Mouse (Mus musculus) cortical plate, adult 2 months (tissue): ENCODE results near the gene Wdr77. TPM values are rescaled to one million over a fixed set of nuclear protein-coding genes. Genes with fewer than 3 reads are reported as not detected.
"Not testable (repeated sequence)": the region's sequence is repeated elsewhere in the genome, so short reads cannot be mapped to it uniquely, and the experiment has no call there.

Experiments
- H3K27ac ChIP-seq: fragments of 200-500 bp; 2 replicates; pipeline ENCODE4 v1.5.1; 2012; ENCODE audit warnings: low read length, control low read depth, inconsistent platforms; ENCODE audit not compliant: insufficient read depth
- H3K4me1 ChIP-seq: fragments of 200-500 bp; 2 replicates; pipeline ENCODE4 v1.6.1; 2011; ENCODE audit warnings: low read length; ENCODE audit not compliant: control insufficient read depth, insufficient read depth
- H3K4me3 ChIP-seq: fragments of 200-500 bp; 2 replicates; pipeline ENCODE4 v1.5.1; 2011; ENCODE audit warnings: mild to moderate bottlenecking, low read length, control low read depth; ENCODE audit not compliant: insufficient read depth
- CTCF ChIP-seq: fragments of 200-500 bp; IDR thresholded peaks from 2 replicates; pipeline ENCODE4 v1.5.1; 2011; ENCODE audit warnings: mild to moderate bottlenecking, control low read depth, low read length; ENCODE audit not compliant: insufficient read depth; ENCODE audit errors: extremely low read depth
- POLR2A ChIP-seq: fragments of 200-500 bp; IDR thresholded peaks from 2 replicates; pipeline ENCODE4 v1.6.1; 2011; ENCODE audit warnings: mild to moderate bottlenecking, low read length, control low read depth; ENCODE audit not compliant: insufficient read depth; ENCODE audit errors: extremely low read depth
- polyA plus RNA-seq: library from polyadenylated mRNA; depleted of rRNA; stranded (reverse); fragments of >200 nt; gene quantifications from 2 replicates; pipeline ENCODE4 v1.2.3, GENCODE M21; 2012; rRNA removed

Gene Wdr77
- polyA plus RNA-seq, 1 experiment, result 43.1 TPM

- Histone ChIP-seq H3K27ac (no peak overlapping the region), H3K4me1 (no peaks in the 10 kb centered on the region), H3K4me3 (no peak overlapping the region)
- peak; percentile 13; the same call in 1 of the 2 replicates for TF ChIP-seq CTCF
- no peak for TF ChIP-seq POLR2A
Measured at GRCm38 (mm10) chr3:105991653-105992283, 32.6 kb downstream of the Wdr77 start.

- H3K4me1 ChIP-seq, result no peaks in the 10 kb centered on the region
- H3K4me3 ChIP-seq, result no peak overlapping the region
- no peak overlapping the region for H3K27ac ChIP-seq
- no peak for TF ChIP-seq CTCF
Measured at GRCm38 (mm10) chr3:105994730-105995129, 35.6 kb downstream of the Wdr77 start.

- TF ChIP-seq POLR2A (no peak), CTCF (no peak)
- peak overlapping the region; percentile 21 for H3K4me3 ChIP-seq
- no peaks in the 10 kb centered on the region for H3K4me1 ChIP-seq
- H3K27ac ChIP-seq, result no peak overlapping the region
Measured at GRCm38 (mm10) chr3:106000707-106001375, 41.7 kb downstream of the Wdr77 start.

- peak overlapping the region; percentile 21 for H3K4me3 ChIP-seq
Measured at GRCm38 (mm10) chr3:106001416-106002370, 42.5 kb downstream of the Wdr77 start.

GRCm38 (mm10) chr3:106003360-106003759 lies 44.2 kb downstream of the Wdr77 start:
- not testable (repeated sequence) for H3K4me3 ChIP-seq, H3K4me1 ChIP-seq, H3K27ac ChIP-seq

More at GRCm38 (mm10) chr3:106001416-106002370, 42.5 kb downstream of the Wdr77 start:
- TF ChIP-seq CTCF, result no peak
- no peak for TF ChIP-seq POLR2A
- Histone ChIP-seq H3K27ac (no peak overlapping the region), H3K4me1 (no peaks in the 10 kb centered on the region)

- H3K27ac ChIP-seq, result no peak within 1 kb of the TSS
Measured at GRCm38 (mm10) chr3:106014546-106014945, 55.4 kb downstream of the Wdr77 start, which contains the start of gene Pifo. TSS of gene Pifo (minus strand) at chr3:106014646.

More at GRCm38 (mm10) chr3:106014546-106014945, 55.4 kb downstream of the Wdr77 start, which contains the start of gene Pifo:
- Histone ChIP-seq H3K4me1 (no peaks in the 10 kb centered on the region), H3K4me3 (no peak within 1 kb of the TSS)
- TF ChIP-seq POLR2A, result no peak

Other genes with a start within 250 kb of the Wdr77 start
- 50.0 and 51.0 TPM in 2 replicates for gene Rap1a, start 158.0 kb upstream of the Wdr77 start, polyA plus RNA-seq
- 1.5 and 2.0 TPM in 2 replicates for gene Adora3, start 88.5 kb upstream of the Wdr77 start, polyA plus RNA-seq
- 0.15 TPM in 1 of 2 replicates, not detected in the other for gene Tmigd3, start 88.5 kb upstream of the Wdr77 start, polyA plus RNA-seq
- 1.8 and 2.0 TPM in 2 replicates for gene I830077J02Rik, start 26.7 kb upstream of the Wdr77 start, polyA plus RNA-seq
- gene Atp5f1, start 730 bp downstream of the Wdr77 start, polyA plus RNA-seq, result 303 and 309 TPM in 2 replicates
- 9.1 and 10.2 TPM in 2 replicates for gene Ovgp1, start 14.3 kb downstream of the Wdr77 start, polyA plus RNA-seq
- gene Pifo, start 55.3 kb downstream of the Wdr77 start, polyA plus RNA-seq, result 0.38 and 1.5 TPM in 2 replicates
- 0.19 TPM in 2 replicates for gene Chil5, start 73.4 kb downstream of the Wdr77 start, polyA plus RNA-seq
- 2.8 and 3.6 TPM in 2 replicates for gene Chia1, start 153.9 kb downstream of the Wdr77 start, polyA plus RNA-seq
- 0.09 and 0.21 TPM in 2 replicates for gene Chil3, start 208.2 kb downstream of the Wdr77 start, polyA plus RNA-seq